Mouse (Mus musculus) cerebellum, adult 11-12 months (tissue): ENCODE measurements at regions not wholly inside any gene's neighbourhood (a gene's known extent, or its start where the extent isn't known, plus 50 kb on each side); places are given as distances from the start of the nearest gene placed in this dataset.

ENCODE experiments used
- DNase-seq: peaks from one replicate; pipeline ENCODE4 v3.0.0; 2022

DNA sequence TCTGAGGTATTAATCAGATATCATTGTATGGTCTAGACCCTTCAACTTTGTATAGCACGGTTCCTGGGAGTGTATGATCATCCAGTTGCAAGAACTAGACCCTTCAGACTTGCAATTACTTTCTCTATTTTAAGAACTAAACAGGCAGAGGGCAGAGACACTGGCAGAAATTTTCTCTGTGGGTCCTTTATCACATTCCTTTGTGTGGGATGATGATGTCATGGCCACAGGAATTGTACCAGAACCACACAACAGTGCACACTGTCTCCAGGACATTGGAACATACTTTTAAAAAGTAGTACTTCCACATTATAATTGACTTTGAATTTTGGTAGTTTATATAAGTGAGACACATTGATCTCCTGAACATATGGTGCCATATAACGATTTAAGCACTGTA is 674.2 kb downstream of the Rfpl4b start:
- DNase-seq, result no peak

DNA sequence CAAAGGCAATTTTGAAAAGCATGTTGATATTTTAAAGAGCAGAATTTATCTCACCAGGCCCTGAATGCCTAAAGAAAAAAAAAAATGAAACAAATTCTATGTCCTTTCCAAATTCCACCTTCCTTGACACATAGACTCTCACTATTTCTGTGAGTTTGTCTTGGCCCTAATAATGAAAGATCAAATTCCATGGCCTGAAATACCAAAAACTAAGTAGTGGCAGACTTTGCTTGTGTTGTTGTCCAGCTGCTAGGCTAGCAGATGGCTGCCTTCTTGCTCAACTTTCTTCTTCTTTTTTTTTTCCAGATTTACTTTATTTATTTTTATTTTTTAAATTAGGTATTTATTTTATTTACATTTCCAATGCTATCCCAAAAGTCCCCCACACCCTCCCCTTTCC is 682.4 kb downstream of the Rfpl4b start:
- DNase-seq, result no peak

DNA sequence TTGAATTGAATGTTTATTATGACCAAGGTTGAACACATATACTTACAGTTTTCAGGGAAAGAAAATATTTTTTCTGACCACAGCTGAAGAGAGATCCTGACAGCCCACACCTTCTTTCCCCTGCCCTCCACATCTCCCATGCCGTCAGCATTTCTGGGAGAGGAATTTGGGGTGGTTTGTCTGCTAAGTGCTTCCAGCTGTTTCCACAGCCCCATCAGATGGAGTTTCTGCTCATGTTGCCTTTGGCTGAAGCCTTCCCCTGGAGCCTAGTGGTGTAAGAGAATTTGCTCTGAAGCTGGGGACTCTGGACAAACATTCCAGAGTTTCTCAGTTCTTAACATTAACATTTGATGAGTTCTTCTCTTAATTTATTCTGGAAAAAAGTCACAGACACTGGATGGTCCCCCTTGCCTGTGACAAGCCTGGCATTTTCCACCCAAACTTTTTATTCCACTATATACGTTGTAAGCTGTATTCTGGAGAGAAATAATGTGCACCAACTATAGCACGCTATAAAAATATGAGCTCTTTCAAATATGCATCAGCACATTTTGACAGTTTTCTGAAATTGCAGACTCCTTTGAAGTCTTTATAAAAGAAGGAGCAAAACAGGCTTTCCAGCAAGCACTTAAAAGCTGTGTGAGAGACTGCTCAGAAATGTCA is 699.5 kb downstream of the Rfpl4b start:
- no peak for DNase-seq

DNA sequence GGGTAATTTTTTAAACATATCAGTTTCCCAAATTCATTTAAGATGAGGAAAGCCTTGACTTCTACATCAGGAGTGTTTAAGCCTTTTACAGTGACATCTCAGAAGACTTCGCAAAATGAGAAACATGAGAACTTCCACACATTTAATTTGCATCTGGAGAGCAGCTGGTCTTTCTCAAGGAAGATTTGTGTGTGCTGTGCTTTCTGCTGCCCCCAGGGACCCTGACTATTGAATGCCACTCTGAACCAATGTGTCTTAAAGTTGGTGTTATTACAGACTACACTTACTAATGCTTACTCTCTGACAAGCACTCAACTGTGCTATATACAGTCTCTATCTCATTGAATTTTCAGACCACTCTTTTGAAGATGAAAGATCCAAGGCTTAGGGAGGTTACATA is 703.0 kb downstream of the Rfpl4b start:
- no peak for DNase-seq

DNA sequence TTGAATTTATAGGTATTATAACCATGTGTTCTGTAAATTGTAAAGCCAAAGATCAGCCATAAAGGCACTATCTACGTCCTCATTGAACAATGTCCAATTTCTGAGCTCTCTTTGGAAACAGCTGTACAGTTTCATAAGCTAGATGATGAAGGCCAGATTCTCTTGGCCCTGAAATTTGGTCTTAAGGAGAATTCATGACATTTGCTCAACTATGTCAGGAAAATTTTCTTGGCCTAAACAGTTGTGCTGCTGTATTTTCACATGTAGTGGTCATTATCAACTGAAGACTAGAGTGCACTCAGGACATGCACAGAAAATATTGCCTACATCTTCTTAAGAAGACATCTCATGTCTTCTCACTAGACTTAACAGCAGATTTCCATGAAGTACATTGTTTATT is 705.1 kb downstream of the Rfpl4b start:
- no peak for DNase-seq

DNA sequence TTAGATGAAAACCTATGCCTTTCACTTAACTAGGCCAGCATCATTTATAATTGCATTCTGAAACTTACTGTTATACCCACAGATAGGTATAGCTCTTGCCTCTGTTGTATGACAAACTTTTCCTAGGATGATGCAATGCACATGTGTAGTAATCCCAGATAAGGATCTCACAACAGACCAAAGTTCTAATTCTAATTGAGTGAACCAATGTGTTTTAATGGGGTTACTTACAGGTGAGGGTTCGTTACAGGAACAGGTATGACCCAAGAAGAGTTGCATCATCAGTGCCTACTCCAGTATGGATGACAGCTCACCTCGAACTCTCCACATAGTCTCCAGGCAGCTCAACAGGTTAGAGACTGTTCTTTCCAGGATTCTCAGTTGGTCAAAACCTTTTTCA is 707.4 kb downstream of the Rfpl4b start:
- DNase-seq, result no peak

DNA sequence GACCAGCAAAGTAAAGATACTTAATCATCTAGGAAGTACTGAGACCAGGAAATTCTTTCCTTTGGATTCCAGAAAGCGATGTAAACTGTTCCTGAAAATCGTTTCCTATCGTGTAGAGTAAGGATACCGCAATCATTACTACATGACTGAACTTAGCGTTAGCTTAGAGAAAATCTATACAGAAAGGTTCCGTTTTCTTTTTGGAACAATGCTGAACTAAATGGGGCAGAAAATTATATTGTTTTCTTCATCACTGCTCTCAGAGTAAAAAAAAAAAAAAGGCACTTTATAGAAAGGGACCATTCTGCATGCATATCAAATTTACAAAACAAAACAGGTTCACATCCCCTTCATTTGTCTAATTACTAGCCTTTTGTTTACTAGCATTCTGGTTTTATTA is 713.0 kb downstream of the Rfpl4b start:
- no peak for DNase-seq

DNA sequence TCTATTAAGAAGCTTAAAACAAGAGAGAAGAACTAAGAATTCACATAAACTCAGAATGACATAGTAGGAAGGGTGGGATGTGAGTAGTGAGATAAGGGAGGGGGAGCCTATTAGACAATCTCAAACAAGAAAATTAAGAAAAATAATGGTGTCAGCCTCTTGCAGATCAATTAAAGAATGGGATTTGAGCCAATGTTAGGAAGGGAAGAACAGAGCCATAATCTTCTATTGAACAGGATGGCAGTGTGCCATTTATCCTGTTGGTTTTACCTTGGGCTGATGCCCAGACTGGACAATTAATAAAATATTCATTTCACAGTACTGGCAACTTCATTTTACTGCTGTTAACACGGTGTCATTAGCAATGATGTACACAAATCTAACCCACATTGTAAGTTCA is 718.0 kb downstream of the Rfpl4b start:
- DNase-seq, result no peak

DNA sequence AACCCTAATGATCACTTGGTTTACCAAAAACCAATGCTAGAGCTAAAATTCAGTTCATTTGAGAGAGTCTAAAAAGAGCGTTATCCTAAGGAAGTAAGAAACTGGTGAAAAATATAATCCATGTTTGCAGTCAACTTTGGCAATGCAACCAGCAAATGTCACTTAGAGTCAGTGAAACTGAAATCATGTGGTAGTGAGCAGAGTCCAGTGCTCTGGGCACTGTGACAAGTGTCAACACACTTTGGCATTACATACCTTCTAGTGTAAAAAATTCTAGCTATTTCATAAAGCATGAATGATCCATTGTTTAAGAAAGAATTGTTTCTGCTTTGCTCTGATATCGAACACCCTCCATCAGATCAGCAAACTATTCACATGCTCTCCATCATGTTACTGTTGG is 743.1 kb downstream of the Rfpl4b start:
- no peak for DNase-seq

DNA sequence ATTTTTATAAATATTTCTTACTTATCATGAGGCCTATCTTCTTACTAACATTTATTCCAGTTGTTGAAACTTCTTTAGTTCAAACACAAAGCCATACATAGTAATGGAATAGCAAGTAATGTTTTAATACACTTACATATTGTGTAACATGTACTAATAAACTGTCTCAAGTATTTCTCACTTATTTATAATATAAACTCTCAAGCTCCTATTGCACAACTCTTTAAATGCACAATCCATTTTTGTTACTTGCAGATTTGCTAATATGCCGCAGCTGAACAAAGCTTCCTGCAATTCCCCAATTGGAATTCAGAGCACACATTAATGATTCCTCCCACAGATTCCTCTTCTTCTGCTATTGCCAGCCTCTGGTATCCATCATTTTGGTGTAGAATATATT is 749.2 kb downstream of the Rfpl4b start:
- DNase-seq, result no peak

DNA sequence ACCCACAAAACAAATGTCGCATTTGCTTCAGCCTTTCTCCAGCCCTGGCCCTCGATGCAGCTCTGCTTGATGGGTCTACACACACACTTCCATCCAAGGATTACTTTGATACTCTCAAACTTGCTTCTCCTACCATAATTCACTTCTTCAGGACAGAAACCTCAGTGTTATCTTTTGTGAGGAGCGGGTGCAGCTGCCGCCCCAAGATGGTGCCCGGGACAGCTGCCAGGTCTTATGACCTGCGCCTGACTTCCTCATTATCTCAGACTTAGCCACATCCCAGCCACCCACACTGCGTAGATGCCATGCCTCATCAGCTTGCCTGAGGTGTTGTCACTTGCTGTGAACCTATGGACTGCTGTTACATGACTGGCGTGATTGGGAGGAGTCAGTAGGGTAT is 762.5 kb downstream of the Rfpl4b start:
- DNase-seq, result no peak

DNA sequence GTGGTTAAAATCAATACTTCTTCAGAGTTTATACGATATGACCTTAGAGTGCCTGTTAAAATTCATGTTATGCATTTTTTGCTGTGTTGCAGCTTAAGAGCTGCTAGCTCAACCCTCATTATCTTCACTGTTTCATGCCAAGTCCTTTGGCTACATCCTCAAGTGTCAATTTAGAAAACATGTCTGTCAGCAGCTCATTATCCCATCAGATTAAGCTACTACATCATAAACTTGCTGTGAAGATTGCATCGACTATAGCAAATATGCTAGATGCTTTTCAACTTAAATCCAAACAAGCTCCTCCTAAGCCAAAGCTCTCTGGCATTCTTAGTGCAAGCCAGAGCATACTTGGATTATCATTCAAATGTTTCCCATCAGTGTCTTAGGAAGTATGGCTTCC is 811.1 kb downstream of the Rfpl4b start:
- DNase-seq, result no peak

DNA sequence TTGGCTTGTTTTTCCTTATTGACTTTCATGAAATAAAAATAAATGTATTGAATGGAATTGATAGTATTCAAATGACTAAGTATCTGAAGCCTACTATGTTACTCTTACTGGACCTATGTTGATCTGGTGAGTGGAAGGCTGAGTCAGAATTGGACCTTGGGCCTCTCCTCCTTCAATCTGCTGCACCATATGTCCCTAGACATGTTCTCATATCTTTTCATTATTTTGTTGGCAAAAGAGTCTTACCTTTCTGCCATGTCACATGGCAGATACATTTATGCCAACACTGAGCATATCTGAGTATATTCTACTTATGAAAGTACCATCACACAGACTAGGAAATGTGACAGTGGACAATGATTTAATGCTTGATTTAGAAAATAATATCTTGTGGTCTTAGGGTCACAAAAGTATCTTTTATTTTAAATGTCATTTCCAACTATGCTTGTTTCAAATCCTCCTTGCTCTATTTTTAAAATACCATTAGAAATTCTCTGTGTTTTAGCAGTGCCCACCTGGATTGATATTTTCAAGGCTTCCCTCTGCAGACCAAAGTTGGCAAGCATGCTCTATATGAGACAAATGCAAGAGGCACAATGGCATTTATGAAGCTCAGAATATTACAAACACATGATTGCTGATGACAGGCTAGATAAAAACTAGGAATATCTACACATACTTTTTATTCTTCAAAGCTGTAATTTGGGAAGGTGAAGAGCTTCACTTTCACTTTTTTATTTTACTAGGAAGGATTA is 825.7 kb downstream of the Rfpl4b start:
- DNase-seq, result peak; percentile 69

DNA sequence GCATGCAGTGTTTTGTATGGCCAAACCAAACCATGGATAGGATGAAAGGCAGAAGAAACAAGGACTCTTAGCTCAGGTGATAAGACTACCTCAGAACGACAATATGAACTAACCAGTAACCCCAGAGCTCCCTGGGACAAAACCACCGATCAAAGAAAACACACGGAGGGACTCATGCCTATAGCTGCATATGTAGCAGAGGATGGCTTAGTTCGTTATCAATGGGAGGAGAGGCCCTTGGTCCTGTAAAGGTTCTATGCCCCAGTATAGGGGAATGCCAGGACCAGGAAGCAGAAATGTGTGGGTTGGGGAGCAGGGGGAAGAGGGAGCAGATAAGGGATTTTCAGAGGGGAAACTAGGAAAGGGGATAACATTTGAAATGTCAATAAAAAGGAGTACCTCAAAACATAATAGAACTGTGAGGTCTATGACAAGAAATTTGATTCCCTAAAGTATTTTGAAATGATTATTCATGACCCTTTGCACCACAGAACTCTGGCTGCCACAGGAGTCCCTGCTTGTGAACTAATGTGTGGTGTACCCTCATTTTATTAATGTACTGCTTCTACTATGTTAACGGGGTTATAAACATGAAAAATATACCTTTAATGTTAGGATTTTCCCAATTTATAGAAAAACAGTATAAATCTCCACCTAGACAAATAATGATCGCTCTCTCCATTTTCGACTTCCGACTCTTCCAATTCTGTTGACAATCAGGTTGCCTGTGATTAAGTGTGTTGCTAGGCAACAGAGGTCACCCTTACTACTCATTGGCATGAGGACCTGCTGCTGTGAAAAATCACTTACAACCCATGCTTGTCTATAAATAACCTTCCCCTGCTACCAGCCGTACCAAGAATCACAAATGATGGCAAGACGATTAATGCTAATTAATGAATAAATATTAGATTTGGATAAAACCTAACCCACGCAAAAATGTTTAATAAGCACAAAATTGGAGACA is 833.0 kb downstream of the Rfpl4b start:
- no peak for DNase-seq

DNA sequence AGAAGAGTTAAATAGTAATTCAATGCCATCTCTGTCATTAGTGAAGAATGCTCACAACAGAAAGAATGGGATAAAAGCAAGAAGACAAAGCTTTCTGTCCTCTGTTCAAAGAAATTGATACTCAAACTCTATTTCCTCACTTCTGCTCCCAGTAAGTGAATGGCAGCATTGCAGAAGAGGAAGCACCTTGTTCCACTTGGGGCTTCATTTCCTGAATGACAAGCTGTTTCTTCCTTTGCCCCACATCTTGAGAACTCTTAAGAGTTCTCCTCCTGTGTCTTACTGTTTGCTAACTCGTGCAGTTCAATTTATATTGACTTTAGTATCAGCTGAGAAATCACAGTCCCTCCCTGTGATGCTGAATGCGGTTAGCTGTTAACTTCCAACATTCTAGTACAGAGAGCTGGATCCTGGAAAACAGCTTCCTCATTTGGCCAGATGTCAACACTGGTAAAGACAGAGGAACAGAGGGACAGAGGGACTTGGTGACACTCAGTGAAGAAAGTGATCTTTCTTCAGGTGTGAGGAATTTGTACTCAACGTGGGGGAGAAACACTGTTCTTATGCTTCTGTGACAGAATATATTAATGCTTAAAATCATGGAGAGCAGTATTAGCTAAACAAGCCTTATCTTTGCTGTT is 840.3 kb upstream of the Marcks start:
- DNase-seq, result no peak

DNA sequence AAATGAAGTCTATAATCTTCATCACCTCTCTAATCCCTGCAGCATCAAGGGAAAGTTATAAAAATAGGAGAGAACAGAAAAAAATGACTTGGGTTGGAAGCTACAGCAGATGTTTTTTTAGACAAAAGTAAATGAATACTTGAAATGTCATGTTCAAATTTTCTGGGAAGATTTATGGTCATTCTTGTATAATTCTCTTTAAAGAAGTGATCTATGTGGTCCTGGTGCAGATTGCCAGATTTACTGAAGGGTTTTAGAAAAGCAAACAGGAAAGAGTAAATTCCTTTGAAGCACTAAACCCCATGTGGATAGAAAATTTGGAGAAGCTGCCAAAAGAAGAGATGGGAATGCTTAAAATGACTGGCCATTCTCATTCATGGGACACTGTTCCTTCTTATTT is 821.3 kb upstream of the Marcks start:
- DNase-seq, result no peak

DNA sequence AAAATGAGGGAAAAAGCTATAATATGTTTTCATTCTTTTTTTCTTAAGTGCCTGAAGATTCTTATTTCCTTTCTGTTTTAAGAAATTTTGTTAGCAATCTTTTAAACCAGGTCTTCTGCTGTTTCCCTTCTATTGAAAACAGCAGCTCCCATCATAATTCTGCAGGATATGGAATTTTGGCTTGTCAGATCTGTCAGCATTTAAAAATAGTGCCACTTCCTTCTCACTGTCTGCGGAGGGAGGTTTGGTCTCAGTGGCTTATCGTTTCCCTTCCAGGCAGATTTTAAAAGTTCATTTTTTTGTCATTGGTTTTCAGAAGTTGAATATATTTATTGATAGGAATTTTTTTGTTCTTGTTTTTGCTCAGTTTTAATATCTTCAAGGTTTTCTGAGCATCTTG is 776.1 kb upstream of the Marcks start:
- no peak for DNase-seq

DNA sequence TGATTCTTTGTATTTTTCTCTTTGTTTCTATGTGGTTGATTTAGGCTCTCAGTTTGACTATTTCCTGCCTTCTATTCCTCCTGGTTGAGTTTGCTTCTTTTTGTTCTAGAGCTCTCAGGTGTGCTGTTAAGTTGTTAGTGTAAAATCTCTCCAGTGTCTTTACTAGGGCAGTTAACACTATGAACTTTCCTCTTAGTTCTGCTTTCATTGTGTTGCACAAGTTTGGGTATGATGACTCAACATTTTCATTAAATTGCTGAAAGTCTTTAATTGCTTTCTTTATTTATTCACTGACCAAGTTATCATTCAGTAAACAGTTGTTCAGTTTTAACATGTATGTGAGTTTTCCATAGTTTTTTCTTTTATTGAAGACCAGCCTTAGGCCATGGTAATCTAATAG is 772.9 kb upstream of the Marcks start:
- DNase-seq, result no peak

DNA sequence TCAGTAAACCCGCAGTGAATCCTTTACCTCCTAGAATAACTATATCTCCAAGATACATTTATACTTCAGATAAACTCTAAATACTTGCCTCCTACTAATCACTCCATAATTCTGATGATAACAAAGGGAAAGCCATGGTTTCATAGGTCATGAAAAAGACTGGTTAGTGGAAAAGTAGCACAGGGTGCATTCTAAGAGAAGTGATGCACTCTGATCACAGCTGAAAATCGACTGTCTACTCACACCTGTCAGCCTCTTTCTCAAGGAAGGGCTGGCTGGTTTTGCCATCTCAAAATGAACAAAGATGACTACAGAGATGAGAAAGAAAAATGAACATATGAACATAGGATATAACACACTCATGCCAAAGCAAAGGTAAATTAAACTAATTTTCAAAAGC is 769.6 kb upstream of the Marcks start:
- no peak for DNase-seq

DNA sequence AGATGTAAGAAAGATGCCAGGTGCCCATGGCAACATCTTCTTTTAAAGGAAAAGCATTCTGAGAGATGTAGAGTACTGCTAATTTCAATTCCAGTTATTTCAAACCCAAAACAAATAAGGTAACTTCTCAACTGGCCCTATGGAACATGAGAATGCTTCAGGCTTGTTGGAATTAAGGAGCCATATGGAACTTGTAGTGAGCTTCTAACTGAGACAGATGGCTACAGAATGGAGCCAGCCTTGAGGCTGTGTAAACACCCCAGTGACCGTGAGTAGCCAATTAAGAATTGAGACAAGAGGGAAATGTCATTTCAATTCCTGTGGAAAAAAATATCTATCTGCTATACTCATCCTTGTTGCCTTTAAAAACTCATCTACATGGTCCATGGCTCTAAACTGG is 769.0 kb upstream of the Marcks start:
- DNase-seq, result peak; percentile 79

DNA sequence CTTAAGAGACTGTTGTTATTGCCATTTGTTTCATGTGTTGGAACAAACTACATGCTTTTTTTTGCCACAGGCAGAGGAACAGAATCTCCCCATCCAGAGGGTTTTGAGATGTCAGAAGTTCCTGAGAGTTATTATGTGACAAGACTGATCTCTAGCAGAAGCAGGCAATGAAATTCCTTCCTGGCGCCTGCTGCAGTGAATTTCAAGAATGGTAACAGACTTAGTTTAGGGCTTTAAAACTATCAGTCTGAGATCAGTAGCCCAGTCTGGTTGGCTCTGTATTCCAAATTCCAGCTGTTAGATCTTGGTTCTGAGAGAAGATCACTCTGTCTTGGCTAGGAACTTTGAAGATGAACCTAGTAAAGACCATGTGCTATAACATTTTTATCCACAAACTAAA is 749.2 kb upstream of the Marcks start:
- DNase-seq, result no peak

DNA sequence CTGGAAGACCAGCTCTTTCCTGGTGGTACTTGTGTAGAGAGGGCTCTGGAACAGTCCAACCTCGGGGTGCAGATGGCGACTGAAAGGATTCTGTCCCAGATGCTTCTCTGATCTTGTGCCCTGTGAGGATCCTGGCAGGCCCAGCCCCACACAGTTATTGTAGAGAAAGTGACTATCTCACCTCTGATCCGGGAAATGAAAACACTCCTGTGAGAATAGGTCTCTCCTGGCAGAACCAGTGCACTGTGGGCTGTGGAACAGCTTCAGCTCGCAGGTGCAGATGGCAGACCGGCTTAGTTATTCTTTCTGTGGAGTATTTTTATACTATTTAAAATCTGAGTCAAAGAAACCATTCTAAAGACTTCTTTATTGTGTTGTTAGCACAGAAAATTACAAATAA is 742.1 kb upstream of the Marcks start:
- DNase-seq, result peak; percentile 5

DNA sequence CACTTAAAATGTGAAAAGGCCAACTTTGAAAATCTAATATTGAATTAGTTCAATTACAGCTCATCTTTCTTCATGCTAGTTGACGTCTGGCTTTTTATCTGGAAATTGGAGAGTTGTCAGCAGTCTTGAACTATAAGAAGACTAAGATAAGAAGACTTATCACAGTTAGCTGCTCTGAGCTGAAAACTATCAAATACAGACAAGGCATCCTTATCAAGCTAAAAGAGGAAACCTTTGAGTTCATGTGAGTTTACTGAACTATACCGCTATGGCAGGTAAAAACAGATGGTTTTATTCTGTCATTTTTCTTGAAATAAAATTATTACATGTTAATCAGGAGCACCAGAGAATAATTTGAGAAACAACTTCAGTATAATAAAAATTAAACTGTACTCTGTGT is 735.2 kb upstream of the Marcks start:
- no peak for DNase-seq
